Comparison of ENCODE assay signal across 9 mouse cellular contexts in genomic region chr14:54669381-54669780, GRCm38 (mm10). TPM values are rescaled to one million over a fixed set of nuclear protein-coding genes. Genes with fewer than 3 reads are reported as not detected.
DNase-seq lines count a peak whose midpoint lies in the region; ATAC-seq and TF ChIP-seq lines count a peak whose summit lies in the region.
"Had no signal": no experiment of that assay in that cellular context is flagged by ENCODE, and none has a peak within 500 bp of the region (broad histone marks: within the 10 kb centered on the region; RNA-seq: fewer than 3 reads in every experiment).

No protein-coding gene starts in this region.

- DNase-seq in forebrain, postnatal 0 days, result peak; percentile 18
- peak; percentile 52 for DNase-seq in right cerebral cortex, adult 18-20 months
- no peak for DNase-seq in right cerebral cortex, postnatal 36 days (ENCODE audit: low spot score in 2 of 2)
- DNase-seq in brain, embryonic 14.5 days (ENCODE audit: low read depth), result no peak
- peak; percentile 33 to 75 for DNase-seq in kidney, adult 8-10 months
- DNase-seq in natural killer cell, adult 2 months (ENCODE audit: low spot score in 2 of 2), result peak; percentile 32 to 56
- no peak for DNase-seq in urinary bladder, postnatal 10 days (ENCODE audit: low spot score)

- WGBS in forebrain, postnatal 0 days, result 77% methylated on average over 4 of the region's 4 CpGs
- WGBS in forebrain, embryonic 13.5 days, result 73% methylated on average over 4 of the region's 4 CpGs

- no peak overlapping the region for H3K4me2 ChIP-seq in forebrain, postnatal 0 days (ENCODE audit: low read depth)
- H3K4me2 ChIP-seq in forebrain, embryonic 13.5 days, result no peak overlapping the region

- H3K27ac ChIP-seq in forebrain, postnatal 0 days (ENCODE audit: low read depth, low read length), result no peak overlapping the region
- H3K27ac ChIP-seq in forebrain, embryonic 13.5 days, result no peak overlapping the region

- no peak overlapping the region for H3K9ac ChIP-seq in forebrain, postnatal 0 days
- no peak overlapping the region for H3K9ac ChIP-seq in forebrain, embryonic 13.5 days

- no peak for ATAC-seq in forebrain, postnatal 0 days
- no peak for ATAC-seq in forebrain, embryonic 13.5 days

- H3K36me3 ChIP-seq in forebrain, postnatal 0 days (ENCODE audit: insufficient read depth), result peaks cover 59% of the 10 kb centered on the region
- peaks cover 86% of the 10 kb centered on the region for H3K36me3 ChIP-seq in forebrain, embryonic 13.5 days (ENCODE audit: poor library complexity, severe bottlenecking)

- TF ChIP-seq POLR2A in brain, embryonic 14.5 days (IDR thresholded peaks at IDR 0.05; ENCODE audit: borderline replicate concordance, extremely low read depth, insufficient read depth, insufficient read length, poor library complexity, severe bottlenecking), result no peak

- H3K9me3 ChIP-seq in forebrain, postnatal 0 days (ENCODE audit: low read length), result no peaks in the 10 kb centered on the region
- H3K9me3 ChIP-seq in forebrain, embryonic 13.5 days (replicated peaks), result no peaks in the 10 kb centered on the region

- no peak overlapping the region for H3K4me3 ChIP-seq in forebrain, postnatal 0 days (ENCODE audit: low read depth, low read length)
- H3K4me3 ChIP-seq in forebrain, embryonic 13.5 days, result no peak overlapping the region

- peak; percentile 57 for TF ChIP-seq CTCF in forebrain, postnatal 0 days (IDR thresholded peaks at IDR 0.05; ENCODE audit: low read depth)
- TF ChIP-seq CTCF in brain, embryonic 14.5 days (IDR thresholded peaks at IDR 0.05; ENCODE audit: borderline replicate concordance, extremely low read depth, insufficient read depth, insufficient read length), result peak; percentile 58; the same call in 1 of the 2 replicates

- H3K4me1 ChIP-seq in forebrain, postnatal 0 days (ENCODE audit: insufficient read depth), result no peaks in the 10 kb centered on the region
- H3K4me1 ChIP-seq in forebrain, embryonic 13.5 days, result no peaks in the 10 kb centered on the region

- H3K27me3 ChIP-seq in forebrain, postnatal 0 days (ENCODE audit: insufficient read depth, low read length), result no peaks in the 10 kb centered on the region
- H3K27me3 ChIP-seq in forebrain, embryonic 13.5 days, result no peaks in the 10 kb centered on the region

RNA-seq across cellular contexts. Expression of gene 1700123O20Rik, which starts 16.6 kb away (rescaled TPM):
- total RNA-seq in forebrain, postnatal 0 days (2014; rRNA removed), result 32.0 and 36.2 TPM in 2 replicates
- polyA plus RNA-seq in forebrain, postnatal 0 days (2015; fragmentation: Nextera tagmentation; extraction: Ambion mirVana), result 66.6 and 70.7 TPM in 2 replicates
- polyA plus RNA-seq in forebrain, embryonic 13.5 days (2015; fragmentation: Nextera tagmentation; extraction: Ambion mirVana), result 84.6 and 87.5 TPM in 2 replicates
- 64.6 and 76.7 TPM in 2 replicates for polyA plus RNA-seq in brain, embryonic 14.5 days (2012; rRNA removed)

RNA-seq across cellular contexts. Expression of gene Acin1, which starts 17.4 kb away (rescaled TPM):
- total RNA-seq in forebrain, postnatal 0 days (2014; rRNA removed), result 143 and 147 TPM in 2 replicates
- 80.7 and 97.0 TPM in 2 replicates for polyA plus RNA-seq in forebrain, postnatal 0 days (2015; fragmentation: Nextera tagmentation; extraction: Ambion mirVana)
- 191 and 216 TPM in 2 replicates for polyA plus RNA-seq in forebrain, embryonic 13.5 days (2015; fragmentation: Nextera tagmentation; extraction: Ambion mirVana)
- 248 and 332 TPM in 2 replicates for polyA plus RNA-seq in brain, embryonic 14.5 days (2012; rRNA removed)

RNA-seq across cellular contexts. Expression of gene Cdh24, which starts 28.2 kb away (rescaled TPM):
- total RNA-seq in forebrain, postnatal 0 days (2014; rRNA removed), result 15.6 and 21.7 TPM in 2 replicates
- polyA plus RNA-seq in forebrain, postnatal 0 days (2015; fragmentation: Nextera tagmentation; extraction: Ambion mirVana), result 3.8 and 4.6 TPM in 2 replicates
- polyA plus RNA-seq in forebrain, embryonic 13.5 days (2015; fragmentation: Nextera tagmentation; extraction: Ambion mirVana), result 7.1 and 8.0 TPM in 2 replicates
- polyA plus RNA-seq in brain, embryonic 14.5 days (2012; rRNA removed), result 73.5 and 75.5 TPM in 2 replicates

RNA-seq across cellular contexts. Expression of gene Gm17606, which starts 28.6 kb away (rescaled TPM):
- not detected in 2 replicates for total RNA-seq in forebrain, postnatal 0 days (2014; rRNA removed)
- polyA plus RNA-seq in forebrain, postnatal 0 days (2015; fragmentation: Nextera tagmentation; extraction: Ambion mirVana), result not detected in 2 replicates
- polyA plus RNA-seq in forebrain, embryonic 13.5 days (2015; fragmentation: Nextera tagmentation; extraction: Ambion mirVana), result not detected in 2 replicates
- polyA plus RNA-seq in brain, embryonic 14.5 days (2012; rRNA removed), result not detected in 2 replicates
- total RNA-seq: layer of hippocampus, adult 18-20 months had no signal

RNA-seq across cellular contexts. Expression of gene Gm29776, which starts 29.3 kb away (rescaled TPM):
- 0.14 and 0.15 TPM in 2 replicates for total RNA-seq in forebrain, postnatal 0 days (2014; rRNA removed)
- polyA plus RNA-seq in forebrain, postnatal 0 days (2015; fragmentation: Nextera tagmentation; extraction: Ambion mirVana), result 0.06 and 0.13 TPM in 2 replicates
- 0.15 TPM in 1 of 2 replicates, not detected in the other for polyA plus RNA-seq in forebrain, embryonic 13.5 days (2015; fragmentation: Nextera tagmentation; extraction: Ambion mirVana)
- polyA plus RNA-seq in brain, embryonic 14.5 days (2012; rRNA removed), result 0.05 and 0.14 TPM in 2 replicates
- total RNA-seq: layer of hippocampus, adult 18-20 months had no signal

Comparison
In these comparisons a context has a peak if more than half of its experiments do, and no peak if none do; other contexts are left out.
1. DNase-seq: peak in forebrain, postnatal 0 days (single experiment), right cerebral cortex, adult 18-20 months (single experiment), kidney, adult 8-10 months (2 of 2) and natural killer cell, adult 2 months (2 of 2); none in right cerebral cortex, postnatal 36 days (0 of 2), brain, embryonic 14.5 days (single experiment) and urinary bladder, postnatal 10 days (single experiment).